Mouse (Mus musculus) neutrophil, adult 83 days (primary cell): ENCODE data around the gene Ccl21a. TPM values are rescaled to one million over a fixed set of nuclear protein-coding genes. Genes with fewer than 3 reads are reported as not detected.

Experiments used
- total RNA-seq, 2 experiments: library from RNA; stranded (reverse); gene quantifications; one replicate each; pipeline ENCODE4 v1.2.4; 2023

Ccl21a gene
- total RNA-seq = not detected

DNA sequence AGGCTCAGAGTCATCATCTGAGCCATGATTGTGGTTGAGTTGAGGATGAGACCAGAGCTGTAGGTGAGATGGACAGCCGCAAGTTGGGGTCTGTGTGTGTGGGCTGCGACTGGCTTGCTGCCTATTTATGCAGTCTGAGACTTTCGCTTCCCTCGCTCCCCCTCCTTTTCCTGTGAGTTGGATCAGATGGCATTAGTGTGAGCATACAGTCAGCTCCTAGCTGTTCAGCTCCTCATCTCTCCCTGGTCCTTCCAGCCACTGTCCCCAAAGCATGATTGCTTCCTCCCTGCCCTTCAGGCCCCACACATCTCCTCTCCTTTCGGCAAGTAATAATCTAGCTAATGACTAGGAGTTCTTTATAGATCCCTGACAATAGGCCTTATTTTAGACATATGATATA is at the start of gene Ccl21a:
TSS of gene Ccl21a (minus strand) at position 101 of the 400 bp plus-strand sequence.

DNA sequence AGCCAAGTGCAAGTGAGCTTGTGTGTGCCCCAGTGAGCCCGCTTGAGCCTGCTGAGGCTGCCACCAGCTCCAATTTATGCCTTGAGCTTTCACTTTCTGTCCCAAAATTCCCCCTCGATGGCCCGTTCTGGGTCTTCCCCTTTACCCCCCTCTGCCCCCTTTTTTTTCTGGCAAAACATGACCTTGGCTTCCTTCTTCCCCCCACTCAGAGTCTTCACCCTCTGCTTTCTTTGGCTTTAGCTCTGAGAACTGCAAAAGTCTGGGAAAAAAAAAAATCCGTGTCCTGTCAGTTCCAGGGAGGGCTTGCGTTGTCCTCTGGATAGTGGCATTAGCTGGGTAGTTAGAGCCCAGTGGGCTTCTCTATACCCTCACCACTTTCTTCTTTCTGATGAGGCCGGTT is 17.3 kb downstream of the Ccl21a start, which contains the start of gene Ccl19:
TSS of gene Ccl19 (minus strand) at position 101 of the 400 bp plus-strand sequence.

DNA sequence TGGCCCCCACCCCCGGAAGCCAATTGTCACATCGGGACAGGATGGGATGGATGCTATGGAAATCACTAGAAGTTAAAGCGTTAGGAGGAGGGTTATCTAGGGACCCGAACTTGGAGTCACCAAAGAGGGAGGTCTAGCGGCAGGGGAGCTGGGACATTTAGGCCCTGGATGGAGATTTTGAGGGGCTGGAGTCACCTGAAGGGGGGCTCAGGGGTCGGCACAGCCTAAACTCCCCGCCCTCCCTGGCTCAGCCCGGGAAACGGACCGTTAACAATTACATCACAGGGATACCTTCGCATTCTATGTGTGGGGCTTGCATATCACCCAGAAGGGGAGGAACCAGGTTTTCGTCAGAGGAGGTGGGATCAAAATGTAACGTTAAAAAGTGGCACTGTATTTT is 38.5 kb downstream of the Ccl21a start, which contains the start of gene 4930578G10Rik:
TSS of gene 4930578G10Rik (plus strand) at position 301 of the 400 bp plus-strand sequence.

Other genes starting within 250 kb of the Ccl21a start
- gene Fam205a2, start 245.8 kb downstream of the Ccl21a start, total RNA-seq = not detected
- gene Gm10591, start 161.8 kb downstream of the Ccl21a start, total RNA-seq = not detected
- not detected for gene Gm2564, start 144.3 kb downstream of the Ccl21a start, total RNA-seq
- gene Ccl27b, start 118.7 kb downstream of the Ccl21a start, total RNA-seq = not detected
- gene Il11ra2, start 112.1 kb downstream of the Ccl21a start, total RNA-seq = not detected
- not detected for gene 4930578G10Rik, start 38.4 kb downstream of the Ccl21a start, total RNA-seq
- gene Ccl19, start 17.4 kb downstream of the Ccl21a start, total RNA-seq = not detected
- not detected for gene Fam205a1, start 79.9 kb upstream of the Ccl21a start, total RNA-seq
- gene Gm12394, start 82.8 kb upstream of the Ccl21a start, total RNA-seq = not detected
- not detected for gene Fam205c, start 100.2 kb upstream of the Ccl21a start, total RNA-seq
- gene Phf24, start 142.7 kb upstream of the Ccl21a start, total RNA-seq = not detected
- 1 to 10 TPM; 4.1 to 5.1 TPM for gene Dnajb5, start 175.8 kb upstream of the Ccl21a start, total RNA-seq
- gene 1700022I11Rik, start 195.6 kb upstream of the Ccl21a start, total RNA-seq = not detected
- gene Vcp, start 226.5 kb upstream of the Ccl21a start, total RNA-seq = 100 to 1,000 TPM in 1 of 2 experiments, 10 to 100 TPM in 1; 97.1 to 107 TPM
- gene Fancg, start 236.5 kb upstream of the Ccl21a start, total RNA-seq = 10 to 100 TPM; 18.4 to 28.1 TPM